Comparison of ENCODE assay signal across 9 mouse cellular contexts in genomic region chr11:67350153-67350768, GRCm38 (mm10). TPM values are rescaled to one million over a fixed set of nuclear protein-coding genes. Genes with fewer than 3 reads are reported as not detected.
DNase-seq lines count a peak whose midpoint lies in the region; ATAC-seq lines count a peak whose summit lies in the region.
"Had no signal": no experiment of that assay in that cellular context is flagged by ENCODE, and none has a peak within 500 bp of the region (broad histone marks: within the 10 kb centered on the region; RNA-seq: fewer than 3 reads in every experiment).

No protein-coding gene starts in this region.

- no peaks in the 10 kb centered on the region for H3K36me3 ChIP-seq in neural tube, embryonic 11.5 days (ENCODE audit: control insufficient read depth, insufficient read depth, low read length)
- H3K36me3 ChIP-seq: embryonic facial prominence, embryonic 12.5 days had no signal

- ATAC-seq in neural tube, embryonic 11.5 days (ENCODE audit: insufficient read depth, low FRiP score, low TSS enrichment), result peak; percentile 67; the same call in 1 of the 2 replicates

- no peak overlapping the region for H3K4me2 ChIP-seq in neural tube, embryonic 11.5 days (ENCODE audit: low read depth)
- H3K4me2 ChIP-seq: embryonic facial prominence, embryonic 12.5 days had no signal

- H3K27ac ChIP-seq in neural tube, embryonic 11.5 days (ENCODE audit: low read depth, low read length), result no peak overlapping the region
- H3K27ac ChIP-seq: embryonic facial prominence, embryonic 12.5 days had no signal

- H3K9me3 ChIP-seq in neural tube, embryonic 11.5 days (ENCODE audit: control insufficient read depth, low read length), result no peaks in the 10 kb centered on the region
- H3K9me3 ChIP-seq: embryonic facial prominence, embryonic 12.5 days had no signal

- no peak overlapping the region for H3K9ac ChIP-seq in neural tube, embryonic 11.5 days (ENCODE audit: low read length)
- H3K9ac ChIP-seq: embryonic facial prominence, embryonic 12.5 days had no signal

- DNase-seq in A20 (ENCODE audit: low read depth, low spot score), result peak; percentile 60
- DNase-seq in adrenal gland, postnatal 14 days, result peak; percentile 79
- DNase-seq in embryo, embryonic 11.5 days (ENCODE audit: low read depth, low spot score), result peak; percentile 65
- DNase-seq in gastrocnemius, postnatal 4 days (ENCODE audit: low spot score in 2 of 2), result peak; percentile 51 to 69
- DNase-seq in kidney, adult 8-10 months, result peak; percentile 68 to 86
- DNase-seq in left cerebral cortex, postnatal 4 days, result peak; percentile 84
- peak; percentile 78 for DNase-seq in neural tube, embryonic 11.5 days (ENCODE audit: low spot score)
- DNase-seq in telencephalon, adult 2 months (ENCODE audit: low read depth, low spot score), result peak; percentile 43

- 57% methylated on average over 14 of the region's 14 CpGs for WGBS in neural tube, embryonic 11.5 days

- intact Hi-C loops in left cerebral cortex, postnatal 4 days (cut with DNase I), result loop anchor here (2.0 kb wide), 1 partner anchor 237 kb away; no protein-coding TSS in a partner anchor

- no peaks in the 10 kb centered on the region for H3K4me1 ChIP-seq in neural tube, embryonic 11.5 days (ENCODE audit: control insufficient read depth, insufficient read depth, low read length)
- H3K4me1 ChIP-seq: embryonic facial prominence, embryonic 12.5 days had no signal

- no peak overlapping the region for H3K4me3 ChIP-seq in neural tube, embryonic 11.5 days (ENCODE audit: low read depth, low read length)
- H3K4me3 ChIP-seq: embryonic facial prominence, embryonic 12.5 days had no signal

- no peaks in the 10 kb centered on the region for H3K27me3 ChIP-seq in neural tube, embryonic 11.5 days (ENCODE audit: control insufficient read depth, insufficient read depth, low read length)
- H3K27me3 ChIP-seq: embryonic facial prominence, embryonic 12.5 days had no signal

RNA-seq across cellular contexts. Expression of gene Myh13, which starts 28.8 kb away (rescaled TPM):
- 0.08 TPM in 1 of 2 replicates, not detected in the other for total RNA-seq in adrenal gland, postnatal 14 days (2021)
- total RNA-seq in gastrocnemius, postnatal 4 days (2021), result 1 to 10 TPM; 4.2 to 6.7 TPM
- under 1 TPM; 0.14 to 0.28 TPM for total RNA-seq in left cerebral cortex, postnatal 4 days (2021)
- polyA plus RNA-seq in neural tube, embryonic 11.5 days (2014; fragmentation: Nextera tagmentation; extraction: Ambion mirVana), result 0.38 TPM in 1 of 2 replicates, not detected in the other
